Mouse (Mus musculus) cerebellum, adult 2 months (tissue): Measurements from ENCODE around the gene Tfrc.

Experiments
- CTCF ChIP-seq: fragments of 200-500 bp; IDR thresholded peaks from 2 replicates; pipeline ENCODE4 v1.5.1; 2011; ENCODE audit warnings: low read depth, mild to moderate bottlenecking, control low read depth, low read length, moderate library complexity, borderline replicate concordance; ENCODE audit not compliant: insufficient read depth
- POLR2A ChIP-seq: fragments of 200-500 bp; IDR thresholded peaks from 2 replicates; pipeline ENCODE4 v1.6.1; 2011; ENCODE audit warnings: low read length, control low read depth, borderline replicate concordance; ENCODE audit not compliant: insufficient read depth

DNA sequence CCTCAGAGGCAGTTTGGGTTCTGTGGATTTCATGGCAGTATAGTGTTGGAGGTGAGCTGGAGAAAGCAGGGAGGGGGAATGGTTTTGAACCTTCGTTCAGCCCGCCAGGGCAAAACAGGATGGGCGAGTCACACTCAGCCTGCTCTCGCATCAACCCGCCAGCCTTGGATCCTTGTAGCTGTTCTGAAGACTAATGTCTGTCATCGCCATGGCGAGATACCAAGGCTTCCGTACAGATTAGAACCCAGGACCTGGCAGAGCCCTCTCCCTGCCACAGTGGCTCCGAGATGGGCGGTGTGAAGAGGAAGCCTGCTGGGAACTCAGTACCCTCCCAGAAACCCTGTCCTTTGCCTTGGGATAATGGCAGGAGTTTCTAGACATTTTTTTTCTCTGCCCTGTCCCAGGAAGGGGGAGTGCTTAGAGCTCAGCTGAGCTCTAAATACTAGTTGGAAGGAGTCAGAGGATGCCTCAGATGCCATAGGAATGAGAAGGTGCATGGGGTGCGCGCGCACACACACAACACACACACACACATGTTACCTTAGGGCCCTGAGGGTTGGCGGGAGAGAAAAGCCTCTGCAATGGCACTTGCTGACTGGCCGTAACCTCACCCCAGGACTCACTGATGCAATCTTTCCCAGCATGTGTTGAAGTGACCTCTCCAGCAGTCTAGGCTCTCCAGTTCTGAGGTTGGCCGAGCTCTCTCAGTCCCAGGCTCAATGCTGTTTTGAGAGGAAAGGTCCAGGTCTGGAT is 49.0 kb downstream of the Tfrc start:
- no peak for TF ChIP-seq CTCF
- TF ChIP-seq POLR2A = no peak
